Mouse (Mus musculus) megakaryocyte, embryonic 14.5 days (primary cell): ENCODE measurements around the gene Tnfsf12.

Experiments
- FLI1 ChIP-seq: IDR thresholded peaks from 2 replicates; pipeline ENCODE4 v1.6.1; 2012; ENCODE audit warnings: low read length, inconsistent platforms, mixed read lengths
- GATA1 ChIP-seq: IDR thresholded peaks from 3 replicates; pipeline ENCODE4 v1.6.1; 2012; ENCODE audit warnings: mixed read lengths, low read length, inconsistent platforms, borderline replicate concordance

- TF ChIP-seq GATA1 (no peak), FLI1 (no peak)
These were observed 646 bp downstream of the Tnfsf12 start for GRCm38 (mm10) chr11:69695046-69695360.
